Mouse (Mus musculus): ENCODE results near the gene Wdr63. TPM values are rescaled to one million over a fixed set of nuclear protein-coding genes. Genes with fewer than 3 reads are reported as not detected.

Gene Wdr63
- polyA plus RNA-seq, 1 experiment from 2014 or later = 0.07 TPM

DNA sequence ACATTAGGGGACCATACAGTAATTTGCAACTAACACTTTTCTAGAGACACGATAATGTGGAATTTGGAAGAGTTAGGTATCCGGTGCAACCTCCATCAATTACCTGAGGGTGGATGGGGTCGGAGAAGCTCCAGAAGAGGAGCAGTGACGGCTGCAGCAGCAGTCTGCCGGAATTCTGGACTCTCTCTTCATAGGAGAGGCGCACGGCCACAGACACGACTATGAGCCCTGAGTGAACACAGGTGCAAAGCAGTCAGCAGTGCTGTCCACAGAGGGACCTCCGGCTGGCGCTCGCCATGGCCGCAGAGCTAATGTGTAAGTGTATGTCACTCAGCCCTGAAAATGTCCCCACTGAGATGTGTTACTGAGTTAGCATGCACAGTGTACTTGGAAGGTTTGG lies 27.7 kb downstream of the Wdr63 start:
- Histone ChIP-seq H3K9ac (no peak overlapping the region), H3K27ac (replicated peaks) (no peak overlapping the region), H3K4me1 (replicated peaks) (no peaks in the 10 kb centered on the region), H3K9me3 (no peaks in the 10 kb centered on the region), H3K4me2 (no peak overlapping the region), H3K4me3 (no peak overlapping the region), H3K36me3 (no peaks in the 10 kb centered on the region), H3K27me3 (no peaks in the 10 kb centered on the region)
- 91% methylated on average over 12 of the region's 12 CpGs for WGBS
- no peak for ATAC-seq (ENCODE audit: low read depth)

DNA sequence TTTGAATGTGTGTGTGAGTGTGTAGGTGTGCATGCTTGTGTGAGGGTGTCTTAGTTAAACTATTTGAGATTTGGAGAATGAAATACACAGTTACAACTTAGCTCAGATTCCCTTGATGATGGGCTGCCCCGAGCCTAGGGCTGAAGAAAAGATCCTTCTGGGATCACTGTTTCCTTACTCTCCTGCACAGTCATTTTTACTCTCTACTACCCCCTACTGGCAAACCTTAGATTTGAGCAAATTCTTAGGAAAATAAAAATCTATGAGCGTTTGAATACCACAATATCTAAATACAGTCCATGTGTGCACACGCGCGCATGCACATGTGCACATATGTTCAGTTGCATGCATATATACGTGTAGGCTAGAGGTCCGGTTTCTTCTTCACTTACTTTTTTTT lies 35.1 kb downstream of the Wdr63 start:
- no peaks in the 10 kb centered on the region for H3K9me3 ChIP-seq
- ATAC-seq (ENCODE audit: low read depth) = 0 out of 2 replicates have a peak, but pooled peaks have one; percentile 40
- no peaks in the 10 kb centered on the region for H3K27me3 ChIP-seq
- H3K4me1 ChIP-seq (replicated peaks) = no peaks in the 10 kb centered on the region
- no peak overlapping the region for H3K4me3 ChIP-seq
- H3K27ac ChIP-seq (replicated peaks) = no peak overlapping the region
- H3K4me2 ChIP-seq = no peak overlapping the region
- H3K9ac ChIP-seq = no peak overlapping the region
- WGBS = 76% methylated on average over 7 of the region's 7 CpGs
- H3K36me3 ChIP-seq = no peaks in the 10 kb centered on the region

DNA sequence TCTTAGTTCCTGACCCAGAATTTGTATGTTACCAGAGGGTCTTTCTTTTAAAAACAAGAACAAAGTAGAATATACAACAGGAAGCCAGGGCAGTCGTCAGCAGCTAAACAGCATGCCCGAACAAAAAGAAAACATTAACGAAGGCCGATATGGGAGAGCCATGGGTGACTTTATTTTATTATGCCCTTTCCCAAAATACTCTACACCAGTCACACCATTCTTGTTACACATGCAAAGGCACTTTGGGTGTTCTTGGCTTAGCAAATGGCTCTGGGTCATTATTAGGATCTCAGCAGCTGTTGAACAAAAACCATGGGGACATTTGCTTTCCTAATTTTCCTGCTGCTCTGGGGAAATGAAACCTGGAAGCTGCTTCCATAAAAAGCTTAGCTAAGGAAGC lies 38.7 kb downstream of the Wdr63 start:
- Histone ChIP-seq H3K36me3 (no peaks in the 10 kb centered on the region), H3K4me2 (no peak overlapping the region), H3K9me3 (no peaks in the 10 kb centered on the region), H3K9ac (no peak overlapping the region), H3K27ac (replicated peaks) (no peak overlapping the region), H3K4me3 (no peak overlapping the region), H3K4me1 (replicated peaks) (no peaks in the 10 kb centered on the region), H3K27me3 (no peaks in the 10 kb centered on the region)
- WGBS = 75% methylated on average over 4 of the region's 4 CpGs
- ATAC-seq (ENCODE audit: low read depth) = no peak

DNA sequence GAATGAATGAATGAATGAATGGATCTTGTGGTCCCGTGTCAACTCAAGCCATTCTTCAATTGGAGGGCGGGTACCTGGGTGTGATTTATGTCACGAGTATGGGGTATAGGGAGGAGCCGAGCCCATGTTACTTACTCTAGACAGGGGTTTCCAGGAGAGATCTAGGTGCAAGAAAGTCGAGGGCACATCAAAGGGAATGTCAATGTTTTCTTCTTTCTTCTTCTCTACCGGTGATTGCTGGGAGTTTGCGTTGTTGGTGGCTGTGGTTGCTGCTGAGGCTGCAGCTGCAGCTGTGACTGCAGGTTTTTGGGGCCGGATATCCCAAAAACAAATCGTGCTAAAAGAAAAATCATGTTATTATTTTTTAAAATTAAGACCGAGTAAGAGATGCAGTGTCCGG lies 44.8 kb downstream of the Wdr63 start:
- Histone ChIP-seq H3K4me2 (no peak overlapping the region), H3K27me3 (no peaks in the 10 kb centered on the region), H3K36me3 (no peaks in the 10 kb centered on the region), H3K4me1 (replicated peaks) (no peaks in the 10 kb centered on the region), H3K4me3 (no peak overlapping the region), H3K9ac (no peak overlapping the region), H3K9me3 (no peaks in the 10 kb centered on the region), H3K27ac (replicated peaks) (no peak overlapping the region)
- no peak for ATAC-seq (ENCODE audit: low read depth)
- 87% methylated on average over 11 of the region's 11 CpGs for WGBS

- Histone ChIP-seq H3K4me2 (no peak overlapping the region), H3K9me3 (no peaks in the 10 kb centered on the region), H3K4me1 (replicated peaks) (no peaks in the 10 kb centered on the region), H3K36me3 (no peaks in the 10 kb centered on the region), H3K9ac (no peak overlapping the region), H3K27ac (replicated peaks) (no peak overlapping the region), H3K4me3 (no peak overlapping the region), H3K27me3 (peaks cover 5% of the 10 kb centered on the region)
- WGBS = 84% methylated on average over 15 of the region's 15 CpGs
- ATAC-seq (ENCODE audit: low read depth) = no peak
These were observed 48.5 kb downstream of the Wdr63 start for GRCm38 (mm10) chr3:146059356-146059926.

DNA sequence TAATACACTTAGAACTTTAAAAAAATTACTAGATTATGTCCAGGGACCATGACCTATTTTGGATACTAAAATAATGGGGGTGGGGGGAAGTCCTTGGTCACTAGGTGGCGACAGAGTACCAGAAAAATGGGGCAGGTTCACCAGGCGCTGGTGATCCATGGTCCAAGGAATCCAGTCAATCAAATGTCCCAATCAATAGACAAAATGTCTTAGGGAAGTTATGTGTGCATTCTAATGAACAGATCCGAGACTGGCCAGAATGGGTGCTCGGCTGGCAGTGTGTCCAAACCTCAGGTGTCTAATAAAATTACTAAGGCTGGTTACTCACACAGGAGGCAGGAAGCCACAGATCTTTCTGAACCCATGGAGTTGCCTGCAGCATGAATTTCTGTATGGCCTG lies 49.7 kb downstream of the Wdr63 start:
- H3K9me3 ChIP-seq = no peaks in the 10 kb centered on the region
- H3K27ac ChIP-seq (replicated peaks) = no peak overlapping the region
- no peaks in the 10 kb centered on the region for H3K36me3 ChIP-seq
- no peak overlapping the region for H3K4me2 ChIP-seq
- WGBS = 13% methylated on average over 4 of the region's 4 CpGs
- H3K4me3 ChIP-seq = no peak overlapping the region
- ATAC-seq (ENCODE audit: low read depth) = no peak
- H3K27me3 ChIP-seq = peaks cover 5% of the 10 kb centered on the region
- peaks cover 2% of the 10 kb centered on the region for H3K4me1 ChIP-seq (replicated peaks)
- no peak overlapping the region for H3K9ac ChIP-seq

GRCm38 (mm10) chr3:146057131-146057530 lies 50.8 kb downstream of the Wdr63 start:
- Histone ChIP-seq H3K27ac (replicated peaks) (no peak overlapping the region), H3K36me3 (no peaks in the 10 kb centered on the region), H3K9ac (no peak overlapping the region), H3K4me2 (no peak overlapping the region), H3K4me3 (no peak overlapping the region), H3K27me3 (peaks cover 5% of the 10 kb centered on the region), H3K9me3 (no peaks in the 10 kb centered on the region), H3K4me1 (replicated peaks) (peaks cover 8% of the 10 kb centered on the region)
- 80% methylated on average over 7 of the region's 7 CpGs for WGBS
- no peak for ATAC-seq (ENCODE audit: low read depth)

GRCm38 (mm10) chr3:146053873-146054272 lies 54.1 kb downstream of the Wdr63 start:
- Histone ChIP-seq H3K4me1 (replicated peaks) (peaks cover 24% of the 10 kb centered on the region), H3K27me3 (peaks cover 5% of the 10 kb centered on the region), H3K9ac (no peak overlapping the region), H3K4me2 (no peak overlapping the region), H3K4me3 (no peak overlapping the region), H3K27ac (replicated peaks) (no peak overlapping the region), H3K36me3 (no peaks in the 10 kb centered on the region), H3K9me3 (no peaks in the 10 kb centered on the region)
- ATAC-seq (ENCODE audit: low read depth) = 0 out of 2 replicates have a peak, but pooled peaks have one; percentile 15
- WGBS = 87% methylated on average over 2 of the region's 2 CpGs

DNA sequence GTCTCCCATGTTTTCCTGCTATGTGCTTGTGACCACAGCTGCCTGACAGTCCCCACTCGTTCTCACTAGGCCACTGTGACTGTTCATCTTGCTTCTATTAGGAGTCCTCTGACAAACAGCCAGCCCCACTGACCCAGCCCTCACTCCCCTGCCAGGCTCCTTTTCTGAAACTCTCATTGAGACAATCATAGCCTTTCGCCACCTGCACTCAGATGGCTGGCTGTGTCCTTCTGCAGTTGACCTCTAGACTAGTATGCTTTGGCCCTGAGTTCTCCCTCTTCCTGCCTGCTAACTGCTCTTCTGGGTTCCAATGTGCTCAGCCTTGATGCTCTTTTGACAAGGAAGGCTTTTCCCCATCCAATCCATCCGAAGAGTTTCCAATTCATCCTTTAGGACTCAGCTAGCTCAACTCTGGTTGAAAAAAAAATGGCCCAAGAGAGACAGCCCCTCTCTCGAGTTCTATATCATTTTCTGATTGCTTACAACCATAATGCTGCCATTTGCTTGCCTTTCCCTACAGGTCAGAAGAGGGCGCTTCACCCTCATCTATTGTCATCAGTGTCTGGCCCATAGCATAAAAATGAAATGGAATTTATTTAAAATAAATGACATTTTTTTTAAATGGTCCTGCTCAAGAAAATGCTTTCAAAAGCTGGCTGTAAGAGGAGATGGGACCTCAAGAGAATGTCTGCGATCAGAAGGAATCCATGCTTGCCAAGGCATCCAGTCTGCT lies 54.7 kb downstream of the Wdr63 start:
- peaks cover 24% of the 10 kb centered on the region for H3K4me1 ChIP-seq (replicated peaks)
- no peak for ATAC-seq (ENCODE audit: low read depth)
- H3K9me3 ChIP-seq = no peaks in the 10 kb centered on the region
- H3K27ac ChIP-seq (replicated peaks) = no peak overlapping the region
- H3K4me2 ChIP-seq = no peak overlapping the region
- H3K27me3 ChIP-seq = peaks cover 5% of the 10 kb centered on the region
- no peak overlapping the region for H3K4me3 ChIP-seq
- WGBS = 67% methylated on average over 6 of the region's 6 CpGs
- no peaks in the 10 kb centered on the region for H3K36me3 ChIP-seq
- H3K9ac ChIP-seq = no peak overlapping the region

DNA sequence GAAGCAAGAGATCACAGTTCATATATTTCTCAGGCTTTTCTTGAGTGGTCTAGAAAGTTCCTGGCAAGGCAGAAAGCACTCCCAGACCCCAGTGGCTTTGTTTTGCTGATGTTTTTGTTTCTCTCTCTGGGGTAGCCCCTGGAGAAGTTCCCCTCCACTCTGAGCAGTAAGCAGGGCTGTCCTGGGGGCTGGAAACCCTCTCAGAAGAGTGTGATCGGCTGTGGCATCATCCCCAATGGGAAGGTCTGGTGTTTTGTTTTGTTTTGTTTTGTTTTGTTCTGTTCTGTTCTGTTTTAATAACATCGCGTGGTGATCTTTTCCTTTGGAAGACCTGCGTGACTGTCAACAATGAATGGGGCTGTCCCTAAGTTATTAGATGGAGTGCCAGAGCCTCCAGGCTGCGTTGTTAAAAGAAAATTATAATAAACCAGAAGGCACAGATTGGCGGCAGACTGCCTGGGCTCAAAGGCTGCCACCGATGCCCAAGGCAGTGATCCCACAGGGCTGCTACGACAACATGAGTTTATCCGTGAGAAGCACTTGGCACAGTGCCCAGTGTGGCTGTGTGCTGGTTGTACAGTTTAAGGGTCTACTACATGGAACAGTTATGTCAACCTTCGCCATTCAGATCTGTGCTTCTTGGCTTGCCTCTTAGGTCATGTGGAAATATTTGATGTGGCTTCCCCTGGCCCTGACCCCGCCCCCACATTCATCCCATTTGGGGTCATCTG lies 56.5 kb downstream of the Wdr63 start:
- Histone ChIP-seq H3K36me3 (no peaks in the 10 kb centered on the region), H3K9ac (no peak overlapping the region), H3K4me2 (0 out of 2 replicates have a peak overlapping the region, but pooled peaks have one; percentile 7), H3K27ac (replicated peaks) (peak overlapping the region; percentile 53; the same call in 1 of the 2 replicates), H3K27me3 (peaks cover 3% of the 10 kb centered on the region; the same call in 1 of the 2 replicates), H3K4me3 (no peak overlapping the region), H3K9me3 (no peaks in the 10 kb centered on the region), H3K4me1 (replicated peaks) (peaks cover 32% of the 10 kb centered on the region)
- WGBS = 31% methylated on average over 11 of the region's 11 CpGs
- ATAC-seq (ENCODE audit: low read depth) = peak; percentile 84

DNA sequence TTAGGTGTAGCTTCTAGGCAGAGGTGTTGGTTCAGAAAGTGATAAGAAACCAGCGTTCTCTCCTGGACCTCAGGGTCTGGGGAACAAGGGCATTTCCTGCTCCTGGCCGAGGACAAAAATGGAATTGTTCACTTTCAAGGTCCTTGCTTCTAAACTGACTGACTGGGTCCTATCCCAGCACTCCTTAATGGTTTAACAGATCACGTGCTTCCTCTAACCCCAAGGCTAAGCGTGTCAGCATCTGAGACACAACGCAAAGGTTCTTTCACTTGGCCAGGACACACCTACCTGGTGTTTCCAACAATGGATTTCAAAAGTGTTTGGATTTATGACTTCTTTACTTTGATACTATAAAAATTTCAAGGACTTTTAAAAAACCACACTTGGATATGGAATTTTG lies 58.0 kb downstream of the Wdr63 start:
- ATAC-seq (ENCODE audit: low read depth) = no peak
- 88% methylated on average over 5 of the region's 5 CpGs for WGBS
- Histone ChIP-seq H3K27me3 (no peaks in the 10 kb centered on the region), H3K4me3 (no peak overlapping the region), H3K27ac (replicated peaks) (no peak overlapping the region), H3K4me1 (replicated peaks) (peaks cover 32% of the 10 kb centered on the region), H3K36me3 (no peaks in the 10 kb centered on the region), H3K4me2 (no peak overlapping the region), H3K9ac (no peak overlapping the region), H3K9me3 (no peaks in the 10 kb centered on the region)

- no peak overlapping the region for H3K27ac ChIP-seq (replicated peaks)
- ATAC-seq (ENCODE audit: low read depth) = no peak
- no peaks in the 10 kb centered on the region for H3K9me3 ChIP-seq
- 29% methylated on average over 15 of the region's 15 CpGs for WGBS
- H3K4me1 ChIP-seq (replicated peaks) = peaks cover 25% of the 10 kb centered on the region
- H3K4me2 ChIP-seq = peak overlapping the region; percentile 14; the same call in 1 of the 2 replicates
- H3K27me3 ChIP-seq = no peaks in the 10 kb centered on the region
- H3K36me3 ChIP-seq = no peaks in the 10 kb centered on the region
- no peak overlapping the region for H3K4me3 ChIP-seq
- no peak overlapping the region for H3K9ac ChIP-seq
These were observed 60.2 kb downstream of the Wdr63 start for GRCm38 (mm10) chr3:146047704-146048207.
